Mouse (Mus musculus) small intestine, adult 2 months (tissue): ENCODE data around the gene Nudt12.

Experiments used
- CTCF ChIP-seq: fragments of 200-500 bp; IDR thresholded peaks from 2 replicates; pipeline ENCODE4 v1.5.1; 2012; ENCODE audit warnings: low read depth, mild to moderate bottlenecking, control low read depth, inconsistent platforms, low read length, moderate library complexity, mixed read lengths; ENCODE audit not compliant: insufficient replicate concordance, insufficient read length; ENCODE audit errors: extremely low read depth
- POLR2A ChIP-seq: fragments of 200-500 bp; IDR thresholded peaks from 2 replicates; pipeline ENCODE4 v1.6.1; 2012; ENCODE audit warnings: low read depth, mild to moderate bottlenecking, control low read depth, inconsistent platforms, low read length, moderate library complexity

GRCm38 (mm10) chr17:59023971-59024370 lies 10.8 kb upstream of the Nudt12 start:
- TF ChIP-seq POLR2A (no peak), CTCF (no peak)
